Mouse (Mus musculus) spleen, adult 2 months (tissue): Measurements from ENCODE around the gene Ppard. TPM values are rescaled to one million over a fixed set of nuclear protein-coding genes. Genes with fewer than 3 reads are reported as not detected.

Source experiments
- DNase-seq, 2 experiments: peaks; one replicate each; pipeline versions ENCODE4 v3.0.0 to v3.0.0-alpha.2; 2012 to 2021; ENCODE audit warnings: low spot score in 2 of 2, low read depth in 1 of 2
- H3K27ac ChIP-seq: fragments of 200-500 bp; 2 replicates; pipeline ENCODE4 v1.5.1; 2012; ENCODE audit warnings: low read length, inconsistent platforms; ENCODE audit not compliant: insufficient read depth
- H3K27me3 ChIP-seq: fragments of 200-500 bp; 2 replicates; pipeline ENCODE4 v1.6.1; 2012; ENCODE audit warnings: mild to moderate bottlenecking, moderate library complexity, low read length, inconsistent platforms; ENCODE audit not compliant: control insufficient read depth, insufficient read depth
- H3K36me3 ChIP-seq: fragments of 200-500 bp; 2 replicates; pipeline ENCODE4 v1.6.1; 2012; ENCODE audit warnings: mild to moderate bottlenecking, low read length, inconsistent platforms; ENCODE audit not compliant: control insufficient read depth, insufficient read depth
- H3K4me1 ChIP-seq: fragments of 200-500 bp; 2 replicates; pipeline ENCODE4 v1.6.1; 2011; ENCODE audit warnings: inconsistent platforms; ENCODE audit not compliant: control insufficient read depth, insufficient read depth, insufficient read length
- H3K4me3 ChIP-seq: fragments of 200-500 bp; 2 replicates; pipeline ENCODE4 v1.5.1; 2011; ENCODE audit warnings: mild to moderate bottlenecking, inconsistent platforms; ENCODE audit not compliant: insufficient read depth, insufficient read length; ENCODE audit errors: extremely low read depth
- CTCF ChIP-seq: fragments of 200-500 bp; IDR thresholded peaks from 2 replicates; pipeline ENCODE4 v1.5.1; 2011; ENCODE audit warnings: mild to moderate bottlenecking, inconsistent platforms; ENCODE audit not compliant: insufficient read depth, insufficient read length, insufficient replicate concordance; ENCODE audit errors: extremely low read depth
- POLR2A ChIP-seq: fragments of 200-500 bp; IDR thresholded peaks from 2 replicates; pipeline ENCODE4 v1.6.1; 2011; ENCODE audit warnings: low read depth, low read length, inconsistent platforms
- WGBS: fragments of 180-500 bp; shearing (Covaris S2); methylation state at CpG from one replicate; pipeline ENCODE4 v1.1.7; 2018; 5-methylcytosine and 5-hydroxymethylcytosine counted together
- polyA plus RNA-seq: library from polyadenylated mRNA; depleted of rRNA; stranded (reverse); fragments of >200 nt; gene quantifications from 2 replicates; pipeline ENCODE4 v1.2.3, GENCODE M21; 2012

Ppard gene
- polyA plus RNA-seq, 1 experiment, result 23.2 TPM

GRCm38 (mm10) chr17:28331241-28332112 is 99.0 kb downstream of the Ppard start:
- Histone ChIP-seq H3K36me3 (peaks cover 18% of the 10 kb centered on the region), H3K4me3 (no peak overlapping the region), H3K27ac (no peak overlapping the region), H3K27me3 (no peaks in the 10 kb centered on the region; the same call in 1 of the 2 replicates), H3K4me1 (peaks cover 2% of the 10 kb centered on the region; the same call in 1 of the 2 replicates)
- 64% methylated on average over 7 of the region's 7 CpGs for WGBS
- TF ChIP-seq POLR2A (no peak), CTCF (no peak)
- DNase-seq, result no peak

GRCm38 (mm10) chr17:28332113-28332914 is 99.8 kb downstream of the Ppard start:
- peaks cover 18% of the 10 kb centered on the region for H3K36me3 ChIP-seq
- H3K4me1 ChIP-seq, result peaks cover 2% of the 10 kb centered on the region; the same call in 1 of the 2 replicates
- DNase-seq, result no peak
- H3K4me3 ChIP-seq, result no peak overlapping the region
- H3K27me3 ChIP-seq, result no peaks in the 10 kb centered on the region; the same call in 1 of the 2 replicates
- WGBS, result 48% methylated on average over 13 of the region's 13 CpGs
- TF ChIP-seq CTCF (no peak), POLR2A (no peak)
- H3K27ac ChIP-seq, result no peak overlapping the region

GRCm38 (mm10) chr17:28332915-28333546 is 100.5 kb downstream of the Ppard start:
- H3K36me3 ChIP-seq, result peaks cover 18% of the 10 kb centered on the region
- no peaks in the 10 kb centered on the region; the same call in 1 of the 2 replicates for H3K27me3 ChIP-seq
- peaks cover 2% of the 10 kb centered on the region; the same call in 1 of the 2 replicates for H3K4me1 ChIP-seq
- H3K27ac ChIP-seq, result no peak overlapping the region
- no peak overlapping the region for H3K4me3 ChIP-seq
- no peak for DNase-seq
- 33% methylated on average over 31 of the region's 31 CpGs for WGBS
- TF ChIP-seq POLR2A (no peak), CTCF (no peak)

GRCm38 (mm10) chr17:28335267-28335666 is 102.8 kb downstream of the Ppard start:
- WGBS, result 90% methylated on average over 10 of the region's 10 CpGs
- Histone ChIP-seq H3K4me1 (no peaks in the 10 kb centered on the region), H3K36me3 (peaks cover 7% of the 10 kb centered on the region), H3K27ac (no peak overlapping the region), H3K27me3 (no peaks in the 10 kb centered on the region; the same call in 1 of the 2 replicates), H3K4me3 (no peak overlapping the region)
- no peak for DNase-seq
- TF ChIP-seq CTCF (no peak), POLR2A (no peak)

GRCm38 (mm10) chr17:28337547-28337946 is 105.0 kb downstream of the Ppard start:
- H3K36me3 ChIP-seq, result no peaks in the 10 kb centered on the region
- TF ChIP-seq CTCF (no peak), POLR2A (no peak)
- WGBS, result 86% methylated on average over 7 of the region's 7 CpGs
- no peak overlapping the region for H3K27ac ChIP-seq
- no peaks in the 10 kb centered on the region; the same call in 1 of the 2 replicates for H3K27me3 ChIP-seq
- no peak for DNase-seq
- no peaks in the 10 kb centered on the region for H3K4me1 ChIP-seq
- no peak overlapping the region for H3K4me3 ChIP-seq

- WGBS, result 51% methylated on average over 7 of the region's 7 CpGs
- Histone ChIP-seq H3K4me3 (no peak overlapping the region), H3K4me1 (no peaks in the 10 kb centered on the region), H3K27ac (no peak overlapping the region), H3K27me3 (no peaks in the 10 kb centered on the region), H3K36me3 (no peaks in the 10 kb centered on the region)
- no peak for TF ChIP-seq CTCF
- TF ChIP-seq POLR2A, result no peak
- no peak for DNase-seq
These were observed 108.1 kb downstream of the Ppard start for GRCm38 (mm10) chr17:28340578-28340977.
